Mouse (Mus musculus): ENCODE results near the gene Syt1. TPM values are rescaled to one million over a fixed set of nuclear protein-coding genes. Genes with fewer than 3 reads are reported as not detected.

Gene Syt1
- polyA plus RNA-seq, 1 experiment from 2014 or later = 26.6 TPM

DNA sequence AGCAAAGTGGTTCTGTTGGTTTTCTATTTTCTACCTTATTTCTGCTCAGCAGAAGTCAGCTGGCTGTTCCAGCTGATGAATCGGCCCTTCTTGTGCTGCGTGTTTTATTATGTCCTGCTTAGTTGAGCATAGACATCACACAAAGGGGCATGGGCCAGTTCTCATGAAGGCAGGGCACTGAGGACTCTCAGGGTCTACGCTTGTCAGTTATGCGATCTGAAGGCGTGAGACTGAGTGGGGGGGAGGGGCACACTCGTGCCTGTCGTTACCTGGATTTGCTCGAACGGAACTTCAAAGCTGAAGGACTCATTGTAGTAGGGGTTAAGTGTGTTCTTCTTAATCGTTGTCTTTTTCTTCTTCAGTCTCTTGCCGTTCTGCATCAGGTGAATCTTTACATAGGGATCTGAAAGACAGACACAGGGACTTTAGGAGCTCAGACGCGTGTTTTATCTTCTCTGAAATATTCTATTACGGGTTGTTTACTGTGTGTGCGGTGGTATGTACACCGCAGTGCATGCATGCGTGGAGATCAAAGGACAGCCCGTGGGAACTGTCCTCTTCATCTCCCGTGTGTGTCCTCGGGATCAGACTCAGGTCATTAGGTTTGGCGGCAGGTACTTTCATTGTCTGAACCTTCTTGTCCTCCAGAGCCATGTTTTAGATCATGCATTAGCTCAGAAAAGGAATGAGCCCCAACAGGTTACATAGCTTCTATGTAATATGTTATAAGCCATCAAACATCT is 506.5 kb downstream of the Syt1 start:
- Histone ChIP-seq H3K27ac (ENCODE audit: low read depth, low read length) (no peak overlapping the region), H3K36me3 (ENCODE audit: control insufficient read depth, insufficient read depth, low read length) (no peaks in the 10 kb centered on the region), H3K4me1 (ENCODE audit: control insufficient read depth, insufficient read depth, low read length) (no peaks in the 10 kb centered on the region), H3K9me3 (ENCODE audit: control insufficient read depth, low read length) (no peaks in the 10 kb centered on the region), H3K9ac (ENCODE audit: low read length) (no peak overlapping the region), H3K27me3 (ENCODE audit: control insufficient read depth, insufficient read depth, low read length) (no peaks in the 10 kb centered on the region), H3K4me2 (ENCODE audit: low read depth) (no peak overlapping the region), H3K4me3 (ENCODE audit: low read depth, low read length) (no peak overlapping the region)
- ATAC-seq (ENCODE audit: insufficient read depth, low FRiP score, low TSS enrichment) (no peak), DNase-seq (ENCODE audit: low spot score) (no peak)
- 75% methylated on average over 21 of the region's 21 CpGs for WGBS

DNA sequence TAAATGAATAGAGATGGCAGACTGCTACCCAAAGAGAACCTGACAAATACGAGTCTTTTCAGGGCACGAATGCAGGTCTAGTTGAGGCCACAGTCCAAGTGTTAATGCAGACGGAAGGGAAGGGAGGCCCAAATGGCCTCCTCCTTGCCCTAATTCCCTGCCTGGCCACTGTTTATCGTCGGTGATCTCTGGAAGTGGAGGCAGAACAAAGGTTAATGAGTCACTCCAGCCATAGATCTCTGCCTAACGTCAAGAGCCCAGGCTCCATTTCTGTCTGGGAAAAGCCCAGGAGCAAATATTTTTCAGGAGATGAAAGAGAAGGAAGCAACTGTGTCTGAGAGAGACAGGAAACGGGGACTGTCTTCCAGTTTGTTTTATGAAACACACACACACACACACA is 520.6 kb downstream of the Syt1 start:
- no peaks in the 10 kb centered on the region for H3K27me3 ChIP-seq (ENCODE audit: control insufficient read depth, insufficient read depth, low read length)
- no peak overlapping the region for H3K4me3 ChIP-seq (ENCODE audit: low read depth, low read length)
- 65% methylated on average over 7 of the region's 7 CpGs for WGBS

DNA sequence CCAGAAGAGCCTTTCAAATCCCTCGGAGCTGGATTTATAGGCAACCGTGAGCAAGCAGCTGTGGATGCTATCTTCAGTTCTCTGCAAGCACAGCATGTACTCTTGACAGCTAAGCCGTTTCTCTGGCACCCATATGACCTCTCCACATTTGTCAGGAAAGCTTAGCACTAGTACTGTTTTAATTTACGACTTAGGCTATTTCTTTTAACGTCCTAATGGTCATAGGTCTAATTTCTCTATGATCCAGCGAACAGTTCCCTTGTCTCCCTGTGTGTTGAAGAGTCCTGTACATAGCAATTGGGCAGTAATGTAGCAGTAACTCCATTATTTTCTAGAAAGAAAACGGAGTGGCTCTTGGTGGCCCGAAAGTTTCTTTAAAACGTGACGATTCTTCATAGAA is 526.8 kb downstream of the Syt1 start:
- H3K9me3 ChIP-seq (ENCODE audit: control insufficient read depth, low read length) = no peaks in the 10 kb centered on the region

More for the DNA sequence above, 520.6 kb downstream of the Syt1 start:
- Histone ChIP-seq H3K36me3 (ENCODE audit: control insufficient read depth, insufficient read depth, low read length) (no peaks in the 10 kb centered on the region), H3K9me3 (ENCODE audit: control insufficient read depth, low read length) (no peaks in the 10 kb centered on the region), H3K27ac (ENCODE audit: low read depth, low read length) (no peak overlapping the region), H3K4me2 (ENCODE audit: low read depth) (no peak overlapping the region), H3K4me1 (ENCODE audit: control insufficient read depth, insufficient read depth, low read length) (no peaks in the 10 kb centered on the region), H3K9ac (ENCODE audit: low read length) (no peak overlapping the region)
- ATAC-seq (ENCODE audit: insufficient read depth, low FRiP score, low TSS enrichment) = no peak
- no peak for DNase-seq (ENCODE audit: low spot score)

DNA sequence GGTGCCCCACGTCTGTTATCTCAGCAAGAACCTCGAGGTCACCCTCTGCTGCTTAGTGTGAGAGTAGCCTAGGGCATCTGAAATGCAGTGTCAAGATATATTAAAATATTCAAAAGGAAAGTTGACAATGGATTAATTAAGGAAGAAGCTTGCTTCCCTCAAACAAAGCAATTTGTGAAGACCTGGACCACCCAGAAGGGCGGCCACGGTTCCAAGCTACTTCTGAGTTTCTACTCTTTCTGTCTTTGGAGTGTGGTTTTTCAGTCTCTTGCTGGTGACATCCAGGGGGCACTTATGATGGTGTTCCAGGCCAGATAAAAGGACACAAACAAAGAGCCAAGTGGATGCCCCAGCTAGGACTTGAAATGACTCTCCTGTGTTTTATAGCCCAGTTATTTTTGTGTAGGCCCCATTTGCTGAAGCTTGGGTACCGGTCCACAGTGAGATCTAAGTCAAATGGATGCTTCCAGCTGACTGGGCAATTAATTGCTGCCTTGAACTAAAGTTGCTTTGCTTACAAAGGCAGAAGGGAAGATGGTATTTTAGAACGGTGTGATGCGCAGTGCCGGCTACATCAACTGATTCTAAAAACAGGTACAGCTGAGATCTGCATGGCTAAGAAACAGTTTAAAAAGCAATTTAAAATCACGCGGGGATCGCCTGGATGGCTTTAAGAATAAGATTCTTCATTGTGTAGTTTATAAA is 530.5 kb downstream of the Syt1 start:
- Histone ChIP-seq H3K4me3 (ENCODE audit: low read depth, low read length) (no peak overlapping the region), H3K27me3 (ENCODE audit: control insufficient read depth, insufficient read depth, low read length) (no peaks in the 10 kb centered on the region), H3K36me3 (ENCODE audit: control insufficient read depth, insufficient read depth, low read length) (no peaks in the 10 kb centered on the region), H3K9me3 (ENCODE audit: control insufficient read depth, low read length) (no peaks in the 10 kb centered on the region), H3K4me1 (ENCODE audit: control insufficient read depth, insufficient read depth, low read length) (no peaks in the 10 kb centered on the region), H3K27ac (ENCODE audit: low read depth, low read length) (no peak overlapping the region), H3K4me2 (ENCODE audit: low read depth) (no peak overlapping the region), H3K9ac (ENCODE audit: low read length) (no peak overlapping the region)
- no peak for DNase-seq (ENCODE audit: low spot score)
- WGBS = 73% methylated on average over 11 of the region's 11 CpGs
- no peak for ATAC-seq (ENCODE audit: insufficient read depth, low FRiP score, low TSS enrichment)

More for the DNA sequence above, 526.8 kb downstream of the Syt1 start:
- no peak overlapping the region for H3K4me2 ChIP-seq (ENCODE audit: low read depth)
- no peaks in the 10 kb centered on the region for H3K4me1 ChIP-seq (ENCODE audit: control insufficient read depth, insufficient read depth, low read length)
- no peak overlapping the region for H3K9ac ChIP-seq (ENCODE audit: low read length)
- ATAC-seq (ENCODE audit: insufficient read depth, low FRiP score, low TSS enrichment) = no peak
- no peak overlapping the region for H3K4me3 ChIP-seq (ENCODE audit: low read depth, low read length)
- 71% methylated on average over 10 of the region's 10 CpGs for WGBS
- H3K36me3 ChIP-seq (ENCODE audit: control insufficient read depth, insufficient read depth, low read length) = no peaks in the 10 kb centered on the region
- no peak for DNase-seq (ENCODE audit: low spot score)
- no peak overlapping the region for H3K27ac ChIP-seq (ENCODE audit: low read depth, low read length)
- no peaks in the 10 kb centered on the region for H3K27me3 ChIP-seq (ENCODE audit: control insufficient read depth, insufficient read depth, low read length)

DNA sequence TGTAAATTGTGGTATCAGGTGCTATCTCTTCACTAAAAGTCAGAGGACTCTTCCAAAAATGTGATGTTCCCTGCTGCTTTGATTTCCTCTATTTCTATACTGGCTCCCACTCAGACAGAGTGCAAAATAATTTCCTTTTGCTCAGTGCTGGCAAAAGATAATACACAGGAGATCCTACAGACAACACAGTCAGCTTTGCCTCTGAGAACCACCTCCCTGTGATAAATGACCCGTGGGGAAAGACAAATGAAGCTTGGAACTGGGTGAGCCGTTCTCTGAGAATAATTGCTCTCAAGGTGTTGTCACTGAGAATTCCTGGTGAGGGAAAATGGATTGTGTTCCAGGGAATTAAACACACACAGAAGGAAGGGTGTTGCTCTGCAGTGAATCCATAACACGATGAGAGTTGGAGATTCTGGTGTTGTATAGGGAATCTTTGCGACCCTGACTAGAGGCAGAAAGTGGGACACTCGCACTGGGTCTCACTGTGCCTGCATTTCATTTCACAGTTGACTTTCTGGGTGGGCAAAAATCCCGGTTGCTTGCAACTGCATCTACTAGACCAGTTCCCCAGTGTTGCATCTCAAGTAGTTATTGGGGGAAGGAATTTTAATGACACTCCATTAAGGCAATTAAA is 540.3 kb downstream of the Syt1 start:
- no peak overlapping the region for H3K4me3 ChIP-seq (ENCODE audit: low read depth, low read length)
- 0 out of 2 replicates have a peak, but pooled peaks cover 6% of the 10 kb centered on the region for H3K4me1 ChIP-seq (ENCODE audit: control insufficient read depth, insufficient read depth, low read length)
- no peaks in the 10 kb centered on the region for H3K27me3 ChIP-seq (ENCODE audit: control insufficient read depth, insufficient read depth, low read length)
- H3K4me2 ChIP-seq (ENCODE audit: low read depth) = no peak overlapping the region
- 42% methylated on average over 6 of the region's 6 CpGs for WGBS
- no peak overlapping the region for H3K27ac ChIP-seq (ENCODE audit: low read depth, low read length)
- H3K9ac ChIP-seq (ENCODE audit: low read length) = no peak overlapping the region
- no peaks in the 10 kb centered on the region for H3K36me3 ChIP-seq (ENCODE audit: control insufficient read depth, insufficient read depth, low read length)
- ATAC-seq (ENCODE audit: insufficient read depth, low FRiP score, low TSS enrichment) = no peak
- no peaks in the 10 kb centered on the region for H3K9me3 ChIP-seq (ENCODE audit: control insufficient read depth, low read length)
- no peak for DNase-seq (ENCODE audit: low spot score)

DNA sequence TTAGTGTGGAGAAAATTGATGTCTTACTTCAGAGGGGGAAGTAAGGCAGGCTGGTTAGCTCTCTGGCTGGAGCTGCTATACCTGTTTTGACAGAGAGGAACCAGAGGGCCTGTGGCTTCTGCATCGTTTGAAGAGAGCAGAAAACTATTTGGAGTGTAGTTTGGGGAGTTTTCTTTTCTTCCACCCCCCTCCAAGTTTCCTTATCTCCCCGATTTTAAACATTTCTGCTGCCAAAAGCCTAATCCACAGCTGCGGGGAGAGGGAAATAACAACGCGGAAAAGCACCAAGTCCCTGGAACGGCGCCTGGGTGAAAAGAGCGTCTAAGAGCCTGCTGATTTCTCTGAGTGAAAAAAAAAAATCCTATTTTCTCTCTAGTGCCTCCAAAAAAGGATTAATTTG is 544.2 kb downstream of the Syt1 start:
- Histone ChIP-seq H3K4me2 (ENCODE audit: low read depth) (no peak overlapping the region), H3K27ac (ENCODE audit: low read depth, low read length) (no peak overlapping the region), H3K4me3 (ENCODE audit: low read depth, low read length) (no peak overlapping the region), H3K9me3 (ENCODE audit: control insufficient read depth, low read length) (no peaks in the 10 kb centered on the region), H3K4me1 (ENCODE audit: control insufficient read depth, insufficient read depth, low read length) (0 out of 2 replicates have a peak, but pooled peaks cover 6% of the 10 kb centered on the region), H3K36me3 (ENCODE audit: control insufficient read depth, insufficient read depth, low read length) (no peaks in the 10 kb centered on the region), H3K9ac (ENCODE audit: low read length) (no peak overlapping the region), H3K27me3 (ENCODE audit: control insufficient read depth, insufficient read depth, low read length) (no peaks in the 10 kb centered on the region)
- WGBS = 73% methylated on average over 8 of the region's 8 CpGs
- no peak for ATAC-seq (ENCODE audit: insufficient read depth, low FRiP score, low TSS enrichment)
- no peak for DNase-seq (ENCODE audit: low spot score)

DNA sequence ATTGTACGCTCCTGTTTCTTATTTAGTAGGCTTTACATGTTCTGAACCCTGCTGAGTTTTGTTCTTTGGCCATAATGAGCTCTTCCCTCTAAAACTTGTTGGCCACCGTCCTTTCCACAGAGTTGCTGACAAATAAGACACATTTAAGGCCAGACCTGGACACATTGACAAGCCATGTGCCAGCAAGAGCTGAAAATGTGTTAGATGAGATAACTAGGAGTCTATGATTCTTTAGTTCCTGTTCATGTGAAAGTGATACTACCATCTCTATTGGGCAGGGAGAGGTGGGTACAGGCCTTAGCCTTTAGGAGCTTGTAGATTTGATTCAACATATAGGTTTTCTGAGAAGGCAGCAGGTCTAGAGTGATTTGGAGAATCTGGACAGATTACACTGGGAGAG is 548.9 kb downstream of the Syt1 start:
- no peaks in the 10 kb centered on the region for H3K27me3 ChIP-seq (ENCODE audit: control insufficient read depth, insufficient read depth, low read length)
- no peaks in the 10 kb centered on the region for H3K9me3 ChIP-seq (ENCODE audit: control insufficient read depth, low read length)
- H3K36me3 ChIP-seq (ENCODE audit: control insufficient read depth, insufficient read depth, low read length) = no peaks in the 10 kb centered on the region
- H3K27ac ChIP-seq (ENCODE audit: low read depth, low read length) = no peak overlapping the region
- ATAC-seq (ENCODE audit: insufficient read depth, low FRiP score, low TSS enrichment) = no peak
- no peak overlapping the region for H3K4me3 ChIP-seq (ENCODE audit: low read depth, low read length)
- no peak overlapping the region for H3K9ac ChIP-seq (ENCODE audit: low read length)
- 88% methylated on average over 2 of the region's 2 CpGs for WGBS
- no peak overlapping the region for H3K4me2 ChIP-seq (ENCODE audit: low read depth)
- H3K4me1 ChIP-seq (ENCODE audit: control insufficient read depth, insufficient read depth, low read length) = no peaks in the 10 kb centered on the region
- DNase-seq (ENCODE audit: low spot score) = no peak

DNA sequence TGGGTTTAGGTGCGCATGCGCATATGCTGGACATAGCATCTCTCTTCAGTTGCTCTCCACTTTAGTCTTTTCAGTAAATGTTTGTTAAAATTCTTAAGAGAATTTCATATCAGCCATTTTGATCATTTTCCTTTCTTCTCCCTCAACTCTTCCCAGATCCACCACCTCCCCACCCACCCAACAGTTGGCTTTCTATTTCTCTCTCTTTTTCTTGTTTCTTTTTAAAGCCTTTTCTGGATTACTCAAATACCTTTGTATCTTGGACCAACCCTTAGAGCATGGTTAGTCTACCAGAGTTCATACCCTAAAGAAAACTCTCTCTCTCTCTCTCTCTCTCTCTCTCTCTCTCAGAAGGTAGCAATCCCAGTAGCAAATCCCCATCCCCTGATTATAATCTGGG is 553.7 kb downstream of the Syt1 start:
- no peak overlapping the region for H3K4me3 ChIP-seq (ENCODE audit: low read depth, low read length)
- H3K36me3 ChIP-seq (ENCODE audit: control insufficient read depth, insufficient read depth, low read length) = no peaks in the 10 kb centered on the region
- H3K9me3 ChIP-seq (ENCODE audit: control insufficient read depth, low read length) = no peaks in the 10 kb centered on the region
- no peaks in the 10 kb centered on the region for H3K27me3 ChIP-seq (ENCODE audit: control insufficient read depth, insufficient read depth, low read length)
- H3K4me2 ChIP-seq (ENCODE audit: low read depth) = no peak overlapping the region
- ATAC-seq (ENCODE audit: insufficient read depth, low FRiP score, low TSS enrichment) = no peak
- 100% methylated on average over 2 of the region's 2 CpGs for WGBS
- H3K27ac ChIP-seq (ENCODE audit: low read depth, low read length) = no peak overlapping the region
- no peaks in the 10 kb centered on the region for H3K4me1 ChIP-seq (ENCODE audit: control insufficient read depth, insufficient read depth, low read length)
- no peak overlapping the region for H3K9ac ChIP-seq (ENCODE audit: low read length)
- DNase-seq (ENCODE audit: low spot score) = no peak
